Mouse (Mus musculus): Measurements from ENCODE around the gene Cpox. TPM values are rescaled to one million over a fixed set of nuclear protein-coding genes. Genes with fewer than 3 reads are reported as not detected.

Gene Cpox
- total RNA-seq, 1 experiment from 2014 or later, result 38.5 TPM

Other genes starting within 250 kb of the Cpox start
- 8.4 and 17.6 TPM in 2 replicates for gene St3gal6, start 146.0 kb upstream of the Cpox start, total RNA-seq (2017)
- gene Gm813, start 53.3 kb upstream of the Cpox start, total RNA-seq (2017), result not detected in 2 replicates
- gene E330017A01Rik, start 31.6 kb upstream of the Cpox start, total RNA-seq (2017), result not detected in 2 replicates
- not detected in 2 replicates for gene Gpr15, start 48.8 kb downstream of the Cpox start, total RNA-seq (2017)
- 22.6 and 58.0 TPM in 2 replicates for gene Cldnd1, start 57.6 kb downstream of the Cpox start, total RNA-seq (2017)
- gene Olfr172, start 92.9 kb downstream of the Cpox start, total RNA-seq (2017), result not detected in 2 replicates
- gene Olfr173, start 130.0 kb downstream of the Cpox start, total RNA-seq (2017), result not detected in 2 replicates
- not detected in 2 replicates for gene Olfr175-ps1, start 156.5 kb downstream of the Cpox start, total RNA-seq (2017)
- gene Olfr177, start 204.5 kb downstream of the Cpox start, total RNA-seq (2017), result not detected in 2 replicates
- not detected in 2 replicates for gene Olfr178, start 221.8 kb downstream of the Cpox start, total RNA-seq (2017)